Mouse (Mus musculus) duodenum, adult 2 months (tissue): ENCODE data around the gene Gpr180. TPM values are rescaled to one million over a fixed set of nuclear protein-coding genes. Genes with fewer than 3 reads are reported as not detected.

Experiments used
- polyA plus RNA-seq: library from polyadenylated mRNA; depleted of rRNA; stranded (reverse); fragments of >200 nt; gene quantifications from 2 replicates; pipeline ENCODE4 v1.2.3, GENCODE M21; 2012; ENCODE audit warnings: low replicate concordance; rRNA removed

Gpr180 gene
- 12.5 and 23.2 TPM in 2 replicates for polyA plus RNA-seq

DNA sequence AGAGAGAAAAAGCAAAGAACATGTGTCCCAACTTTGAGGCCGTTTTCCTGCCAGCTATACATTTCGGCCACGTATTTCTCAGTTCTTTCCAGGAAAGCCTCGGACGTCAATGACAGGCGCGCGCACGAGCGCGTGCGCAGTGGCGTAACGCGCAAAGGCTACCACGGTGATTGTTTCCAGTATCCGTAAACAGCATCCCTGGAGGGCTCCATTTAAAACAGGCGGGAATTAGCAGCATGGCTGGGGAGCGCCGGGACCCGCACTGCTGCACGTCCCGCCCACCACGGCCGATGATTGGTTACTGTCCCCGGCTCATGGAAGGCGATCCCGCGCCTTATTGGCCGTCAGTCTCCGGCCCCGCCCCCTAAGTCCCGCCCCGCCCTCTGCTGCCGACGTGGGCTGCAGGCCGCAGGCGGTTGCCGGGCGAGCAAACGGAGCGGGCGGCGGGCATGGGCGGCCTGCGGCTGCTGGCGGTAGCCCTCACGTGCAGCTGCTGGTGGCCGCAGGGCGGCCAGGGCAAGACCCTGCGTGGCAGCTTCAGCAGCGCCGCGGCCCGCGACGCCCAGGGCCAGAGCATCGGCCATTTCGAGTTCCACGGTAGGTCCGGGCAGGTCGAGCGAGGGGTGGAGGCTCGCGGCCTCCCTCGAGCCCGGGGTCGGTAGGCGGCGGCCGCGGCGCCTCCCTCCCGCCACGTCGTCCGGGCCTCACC, at the start of gene Gpr180:
Gene Gpr180, plus strand, starts transcription at position 415 of the 709 bp plus-strand sequence.

GRCm38 (mm10) chr14:118132642-118132977, 4.3 kb upstream of the Gpr180 start, which contains the start of gene Tgds:
Gene Tgds, minus strand, starts transcription at chr14:118132755.

Other genes starting within 250 kb of the Gpr180 start
- 0.17 and 0.74 TPM in 2 replicates for gene Dct, start 84.9 kb upstream of the Gpr180 start, polyA plus RNA-seq
- gene Tgds, start 4.4 kb upstream of the Gpr180 start, polyA plus RNA-seq: 2.0 and 4.5 TPM in 2 replicates
- gene Sox21, start 99.9 kb downstream of the Gpr180 start, polyA plus RNA-seq: 0.08 and 6.1 TPM in 2 replicates
- not detected in 2 replicates for gene Gm9376, start 129.8 kb downstream of the Gpr180 start, polyA plus RNA-seq